In genomic region chr2:127139605-127140004, GRCm38 (mm10) we compare ENCODE assay signal across 16 mouse cellular contexts. TPM values are rescaled to one million over a fixed set of nuclear protein-coding genes. Genes with fewer than 3 reads are reported as not detected.
A peak's percentile ranks its signal among the peaks of the same experiment; 100 is the strongest.
DNase-seq lines count a peak whose midpoint lies in the region; ATAC-seq and TF ChIP-seq lines count a peak whose summit lies in the region.
"Had no signal": no experiment of that assay in that cellular context is flagged by ENCODE, and none has a peak within 500 bp of the region (broad histone marks: within the 10 kb centered on the region; RNA-seq: fewer than 3 reads in every experiment).

No protein-coding gene starts in this region.

- H3K27ac ChIP-seq in gastrocnemius, adult 2 months, result peak overlapping the region; percentile 72
- H3K27ac ChIP-seq in liver, embryonic 14.5 days, result no peak overlapping the region
- H3K27ac ChIP-seq: embryonic facial prominence, embryonic 10.5 days; forebrain, embryonic 13.5 days; hindbrain, embryonic 13.5 days; intestine, embryonic 15.5 days; midbrain, embryonic 12.5 days had no signal

- ATAC-seq in liver, embryonic 14.5 days (ENCODE audit: insufficient read depth), result no peak
- ATAC-seq: forebrain, embryonic 13.5 days; intestine, embryonic 15.5 days had no signal

- TF ChIP-seq POLR2A in myocyte (IDR thresholded peaks at IDR 0.05; ENCODE audit: insufficient read length, low read depth), result no peak

- no peaks in the 10 kb centered on the region for H3K79me2 ChIP-seq in myocyte (ENCODE audit: control insufficient read depth, insufficient read depth)

- H3K4me3 ChIP-seq in gastrocnemius, adult 2 months, result no peak overlapping the region; the same call in 1 of the 2 replicates
- no peak overlapping the region for H3K4me3 ChIP-seq in liver, embryonic 14.5 days (ENCODE audit: insufficient read depth in 1 of 2, low read depth in 2 of 2, low read length in 2 of 2)
- no peak overlapping the region for H3K4me3 ChIP-seq in myocyte
- H3K4me3 ChIP-seq: embryonic facial prominence, embryonic 10.5 days; forebrain, embryonic 13.5 days; hindbrain, embryonic 13.5 days; intestine, embryonic 15.5 days; midbrain, embryonic 12.5 days had no signal

- intact Hi-C loops in gastrocnemius, adult 2 months (cut with DNase I), result no loop called here
- intact Hi-C loops in gastrocnemius, postnatal 14 days (cut with DNase I; ENCODE audit: low total_unique reads), result no loop called here

- TF ChIP-seq CTCF in gastrocnemius, adult 2 months (IDR thresholded peaks at IDR 0.05), result peak; percentile 11; the same call in 1 of the 2 replicates
- peak; percentile 44 for TF ChIP-seq CTCF in liver, embryonic 14.5 days (IDR thresholded peaks at IDR 0.05; ENCODE audit: low read depth)

- no peak overlapping the region for H3K4me2 ChIP-seq in liver, embryonic 14.5 days (ENCODE audit: low read depth)
- H3K4me2 ChIP-seq in myocyte (ENCODE audit: low read depth), result peak overlapping the region; percentile 35
- H3K4me2 ChIP-seq: forebrain, embryonic 13.5 days; heart, embryonic 11.5 days; hindbrain, embryonic 13.5 days; intestine, embryonic 15.5 days; midbrain, embryonic 12.5 days had no signal

- H3K4me1 ChIP-seq in liver, embryonic 14.5 days (replicated peaks; ENCODE audit: control insufficient read depth in 2 of 2, insufficient read depth in 2 of 2, low read length in 1 of 2), result peaks cover 25 to 26% of the 10 kb centered on the region in 2 experiments

- H3K27me3 ChIP-seq in liver, embryonic 14.5 days (ENCODE audit: control insufficient read depth, insufficient read depth, low read length), result no peaks in the 10 kb centered on the region
- no peaks in the 10 kb centered on the region for H3K27me3 ChIP-seq in myocyte (ENCODE audit: control insufficient read depth, insufficient read depth, insufficient read length)
- H3K27me3 ChIP-seq: forebrain, embryonic 13.5 days; hindbrain, embryonic 13.5 days; intestine, embryonic 15.5 days had no signal

- no peak overlapping the region for H3K9ac ChIP-seq in liver, embryonic 14.5 days (replicated peaks)
- H3K9ac ChIP-seq: forebrain, embryonic 13.5 days; hindbrain, embryonic 13.5 days; intestine, embryonic 15.5 days; midbrain, embryonic 12.5 days had no signal

- H3K36me3 ChIP-seq in liver, embryonic 14.5 days (replicated peaks; ENCODE audit: control insufficient read depth, insufficient read depth, low read depth), result peaks cover 23% of the 10 kb centered on the region
- H3K36me3 ChIP-seq in myocyte (ENCODE audit: control insufficient read depth, insufficient read depth), result no peaks in the 10 kb centered on the region
- H3K36me3 ChIP-seq: hindbrain, embryonic 13.5 days had no signal

- H3ac ChIP-seq in myocyte (ENCODE audit: control insufficient read depth, insufficient read length), result no peak overlapping the region

- no peaks in the 10 kb centered on the region for H3K9me3 ChIP-seq in liver, embryonic 14.5 days (ENCODE audit: control insufficient read depth, low read length)
- H3K9me3 ChIP-seq: embryonic facial prominence, embryonic 10.5 days; hindbrain, embryonic 13.5 days; intestine, embryonic 15.5 days; midbrain, embryonic 12.5 days had no signal

- DNase-seq in gastrocnemius, adult 2 months, result no peak
- no peak for DNase-seq in gastrocnemius, postnatal 14 days
- DNase-seq in liver, embryonic 14.5 days (ENCODE audit: low read depth in 3 of 3, low spot score in 3 of 3), result no peak
- DNase-seq in liver (no peak), ES-CJ7 (ENCODE audit: low read depth, low spot score) (peak; percentile 37)
- DNase-seq in cerebellum, postnatal 10 days, result no peak
- no peak for DNase-seq in ovary, postnatal 14 days (ENCODE audit: low spot score)
- DNase-seq: cerebellum, adult 2 months; retina, postnatal 1 day had no signal

- WGBS in liver, embryonic 14.5 days (ENCODE audit: insufficient replicate concordance), result 96% methylated on average over 1 of the region's 1 CpGs

- TF ChIP-seq EP300 in liver, embryonic 14.5 days (IDR thresholded peaks at IDR 0.05; ENCODE audit: low read depth), result no peak

TF ChIP-seq in myocyte, 11 proteins besides CTCF, POLR2A, EP300 and RAD21:
- no peak for TF ChIP-seq USF1 (IDR thresholded peaks at IDR 0.05; ENCODE audit: low read depth)
- TF ChIP-seq MAX (IDR thresholded peaks at IDR 0.05; ENCODE audit: low read depth), result no peak
- TF ChIP-seq POLR2AphosphoS2 (IDR thresholded peaks at IDR 0.05; ENCODE audit: insufficient read length, low read depth), result no peak
- TF ChIP-seq TCF12 (IDR thresholded peaks at IDR 0.05; ENCODE audit: insufficient read depth, poor library complexity, severe bottlenecking), result no peak
- no peak for TF ChIP-seq SRF (IDR thresholded peaks at IDR 0.05; ENCODE audit: control insufficient read depth, insufficient read length, low read depth)
- TF ChIP-seq CEBPB (IDR thresholded peaks at IDR 0.05; ENCODE audit: insufficient read depth, poor library complexity, severe bottlenecking), result no peak
- no peak for TF ChIP-seq MYOG (IDR thresholded peaks at IDR 0.05; ENCODE audit: control insufficient read depth in 1 of 3, insufficient read depth in 1 of 3, insufficient read length in 2 of 3, low read depth in 2 of 3)
- TF ChIP-seq REST (IDR thresholded peaks at IDR 0.05; ENCODE audit: insufficient read depth, insufficient read length), result no peak

RNA-seq across cellular contexts. Expression of gene Itpripl1, which starts 3.6 kb away (rescaled TPM):
- 1 to 10 TPM; 5.0 to 6.8 TPM for total RNA-seq in gastrocnemius, adult 2 months (2021)
- total RNA-seq in gastrocnemius, postnatal 14 days (2021), result 1 to 10 TPM; 5.0 to 9.4 TPM
- 7.3 and 8.0 TPM in 2 replicates for polyA plus RNA-seq in liver, embryonic 14.5 days (2012; rRNA removed)
- 17.7 and 19.9 TPM in 2 replicates for polyA plus RNA-seq in liver, embryonic 14.5 days (2014; fragmentation: Nextera tagmentation; extraction: Ambion mirVana)
- 1.2 TPM for polyA plus RNA-seq in myocyte (2012; fragmentation: generic; extraction: Trizol)

RNA-seq across cellular contexts. Expression of gene Ncaph, which starts 5.9 kb away (rescaled TPM):
- total RNA-seq in gastrocnemius, adult 2 months (2021), result 1 to 10 TPM in 1 of 2 experiments, under 1 TPM in 1; 0.75 to 1.4 TPM
- 1 to 10 TPM; 4.5 to 6.6 TPM for total RNA-seq in gastrocnemius, postnatal 14 days (2021)
- polyA plus RNA-seq in liver, embryonic 14.5 days (2012; rRNA removed), result 19.7 and 33.9 TPM in 2 replicates
- 58.4 and 65.2 TPM in 2 replicates for polyA plus RNA-seq in liver, embryonic 14.5 days (2014; fragmentation: Nextera tagmentation; extraction: Ambion mirVana)
- polyA plus RNA-seq in myocyte (2012; fragmentation: generic; extraction: Trizol), result 14.2 TPM
